Mouse (Mus musculus) right cerebral cortex, postnatal 36 days (tissue): ENCODE results near the gene Mfsd2a.
"Not testable (repeated sequence)": the region's sequence is repeated elsewhere in the genome, so short reads cannot be mapped to it uniquely, and the experiment has no call there.

Experiments used
- DNase-seq, 2 experiments: peaks; one replicate each; pipeline ENCODE4 v3.0.0; 2022; ENCODE audit warnings: low spot score in 2 of 2, mixed read lengths in 1 of 2

The Mfsd2a gene

GRCm38 (mm10) chr4:122961100-122961567 lies at the start of gene Mfsd2a:
Mfsd2a (minus strand) TSS chr4:122961188.
- peak; percentile 55 to 59 for DNase-seq

GRCm38 (mm10) chr4:123005054-123005966 lies 44.3 kb upstream of the Mfsd2a start:
- DNase-seq, result peak; percentile 80 to 90

- no peak for DNase-seq
Measured at GRCm38 (mm10) chr4:123000617-123001342, 39.8 kb upstream of the Mfsd2a start.

DNA sequence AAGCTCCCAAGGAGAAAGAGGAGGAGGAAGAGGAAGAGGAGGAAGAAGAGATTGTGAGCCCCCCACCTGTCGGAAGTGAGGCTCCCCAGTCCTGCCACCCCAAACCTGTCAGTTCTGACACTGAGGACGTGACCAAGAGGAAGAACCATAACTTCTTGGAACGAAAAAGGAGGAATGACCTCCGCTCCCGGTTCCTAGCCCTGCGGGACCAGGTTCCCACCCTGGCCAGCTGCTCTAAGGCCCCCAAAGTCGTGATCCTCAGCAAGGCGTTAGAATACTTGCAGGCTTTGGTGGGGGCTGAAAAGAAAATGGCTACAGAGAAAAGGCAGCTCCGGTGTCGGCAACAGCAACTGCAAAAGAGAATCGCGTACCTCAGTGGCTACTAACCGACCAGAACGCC lies 39.1 kb upstream of the Mfsd2a start:
- DNase-seq, result no peak

DNA sequence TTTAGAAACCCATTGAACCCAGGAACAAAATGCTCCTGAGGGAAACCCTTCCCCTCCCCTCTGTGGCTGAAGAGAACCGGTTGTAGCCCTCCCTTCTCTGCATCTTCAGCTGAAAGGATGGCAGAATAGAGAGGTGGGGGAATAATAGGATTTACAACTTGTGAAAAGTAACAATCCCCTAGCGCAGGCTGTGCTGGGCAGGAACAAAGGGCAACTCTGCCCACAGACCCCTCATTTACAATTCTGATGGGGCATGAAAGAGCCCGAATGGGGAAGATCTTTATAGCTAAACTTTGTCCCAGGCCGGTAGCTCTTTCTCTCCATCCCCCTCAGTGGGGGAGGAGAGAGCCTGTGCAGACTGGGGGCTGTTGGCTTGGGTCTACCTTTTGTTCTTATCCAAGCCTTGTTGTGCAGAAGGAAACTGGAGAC lies 38.3 kb upstream of the Mfsd2a start:
- DNase-seq, result no peak

DNA sequence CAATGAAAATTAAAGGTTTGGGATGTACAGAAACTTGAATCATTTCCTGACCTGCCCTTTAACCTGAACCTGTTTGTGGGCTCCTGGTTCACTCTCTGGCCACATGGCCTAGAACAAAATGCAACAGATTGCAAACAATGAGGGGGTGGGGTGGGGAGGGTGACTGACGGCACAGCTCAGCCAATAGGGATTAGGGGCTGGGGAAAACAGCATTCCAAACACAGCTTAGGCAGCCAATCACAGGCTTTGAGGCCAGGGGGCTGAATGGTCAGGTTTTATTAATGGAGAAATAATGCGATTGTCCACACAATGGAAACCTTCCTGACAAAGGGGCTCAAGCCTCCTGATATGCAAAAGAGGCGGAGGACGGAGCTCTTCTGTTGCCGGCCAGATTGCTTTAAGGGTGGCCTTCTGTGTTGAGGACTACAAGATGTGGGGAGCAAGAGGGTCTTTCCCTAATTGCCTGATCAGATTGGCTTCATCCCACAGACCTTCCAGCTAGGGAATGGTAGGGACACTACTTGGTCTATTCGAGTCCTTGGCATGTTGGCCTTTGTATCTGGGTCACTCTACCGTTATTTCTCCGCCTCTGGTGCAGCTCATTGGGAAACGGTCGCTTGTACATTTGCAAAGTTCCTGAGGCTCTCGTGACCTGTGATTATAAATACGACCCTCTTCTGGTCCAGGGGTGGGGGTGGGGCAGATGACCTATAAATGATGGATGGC lies 37.7 kb upstream of the Mfsd2a start:
- no peak for DNase-seq

DNA sequence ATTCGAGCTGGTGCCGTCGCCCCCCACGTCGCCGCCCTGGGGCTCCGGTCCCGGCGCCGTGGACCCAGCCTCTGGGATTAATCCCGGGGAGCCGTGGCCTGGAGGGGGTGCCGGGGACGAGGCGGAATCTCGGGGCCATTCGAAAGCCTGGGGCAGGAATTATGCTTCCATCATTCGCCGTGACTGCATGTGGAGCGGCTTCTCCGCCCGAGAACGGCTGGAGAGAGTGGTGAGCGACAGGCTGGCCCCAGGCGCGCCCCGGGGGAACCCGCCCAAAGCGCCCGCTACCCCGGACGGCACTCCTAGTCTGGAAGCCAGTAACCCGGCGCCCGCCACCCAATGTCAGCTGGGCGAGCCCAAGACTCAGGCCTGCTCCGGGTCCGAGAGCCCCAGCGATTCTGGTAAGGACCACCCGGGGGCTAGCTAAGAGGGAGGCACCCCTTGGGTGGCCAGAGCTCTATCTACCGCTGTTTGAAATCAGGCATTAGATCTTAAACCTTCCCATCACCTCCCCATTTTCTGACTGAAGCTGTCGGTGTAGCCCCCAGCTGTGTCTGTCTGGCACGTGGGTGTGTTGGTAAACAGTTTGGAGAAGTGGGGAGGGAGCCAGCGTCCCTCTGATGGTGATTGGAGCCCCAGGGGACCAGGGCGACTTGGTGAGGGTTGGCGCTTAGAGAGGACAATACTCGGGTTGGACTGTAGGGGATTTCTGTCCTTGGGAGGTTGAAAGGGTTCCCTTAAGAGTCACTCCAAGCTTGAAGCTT lies 35.8 kb upstream of the Mfsd2a start:
- no peak for DNase-seq

GRCm38 (mm10) chr4:122996221-122996617 lies 35.2 kb upstream of the Mfsd2a start:
- DNase-seq, result no peak

DNA sequence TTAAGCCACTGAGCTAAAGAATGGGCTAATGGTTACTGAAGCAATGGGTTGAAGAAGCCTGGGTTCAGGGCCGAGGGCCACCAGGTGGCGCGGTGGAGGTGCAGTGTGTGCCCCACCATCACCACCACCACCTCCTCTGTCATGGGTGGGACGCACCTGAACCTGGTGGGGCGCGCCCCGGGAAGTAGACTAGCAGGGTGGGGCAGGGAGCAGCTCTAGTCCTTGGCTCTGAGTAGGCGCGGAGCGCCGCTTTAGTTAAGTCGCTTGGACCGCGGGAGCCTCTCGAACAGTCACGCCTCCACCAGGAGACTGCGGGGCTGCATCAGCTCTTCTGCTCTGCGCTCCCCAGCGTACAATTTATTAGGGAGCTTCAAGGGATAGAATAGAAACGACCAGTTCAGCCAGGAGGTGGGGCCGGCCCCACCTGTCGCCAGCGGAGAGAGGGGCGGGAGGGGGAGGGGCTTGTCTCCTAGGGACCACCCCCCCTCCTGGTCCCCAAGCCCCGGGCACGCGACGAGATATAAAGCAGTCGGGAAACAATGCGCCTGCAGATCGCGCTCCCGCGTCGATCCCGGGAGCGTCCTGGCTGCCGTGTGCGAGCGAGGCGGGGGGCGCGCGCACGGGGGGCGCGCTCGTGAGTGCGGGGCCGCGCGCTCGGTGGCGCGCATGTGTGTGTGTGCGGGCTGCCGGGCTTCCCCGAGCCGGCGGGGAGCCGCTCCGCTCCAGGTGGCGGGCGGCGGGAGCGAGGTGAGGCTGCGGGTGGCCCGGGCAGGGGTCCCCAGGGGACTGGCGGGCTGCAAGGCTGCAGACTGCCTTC lies 34.6 kb upstream of the Mfsd2a start, which contains the start of gene Mycl:
TSS of gene Mycl (plus strand) at position 249 of the 817 bp plus-strand sequence.
- DNase-seq, result peak; percentile 83 to 86

DNA sequence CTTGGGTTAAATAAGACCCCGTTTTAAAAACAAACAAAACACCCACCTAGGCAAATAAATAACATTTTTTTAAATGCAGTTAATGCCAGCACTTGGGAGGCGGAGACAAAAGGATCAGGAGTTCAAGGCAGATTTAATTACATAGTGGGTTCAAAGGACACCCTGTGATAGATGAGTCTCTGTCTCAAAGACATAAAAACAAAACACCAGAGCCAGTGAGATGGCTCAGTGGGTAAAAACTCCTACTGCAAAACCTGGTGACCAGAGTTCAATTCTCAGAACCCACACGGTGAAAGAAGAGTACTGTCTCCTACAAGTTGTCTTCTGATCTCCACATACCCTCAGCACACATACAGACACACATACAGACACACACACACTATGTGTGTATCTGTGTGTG lies 31.3 kb upstream of the Mfsd2a start:
- DNase-seq, result no peak

DNA sequence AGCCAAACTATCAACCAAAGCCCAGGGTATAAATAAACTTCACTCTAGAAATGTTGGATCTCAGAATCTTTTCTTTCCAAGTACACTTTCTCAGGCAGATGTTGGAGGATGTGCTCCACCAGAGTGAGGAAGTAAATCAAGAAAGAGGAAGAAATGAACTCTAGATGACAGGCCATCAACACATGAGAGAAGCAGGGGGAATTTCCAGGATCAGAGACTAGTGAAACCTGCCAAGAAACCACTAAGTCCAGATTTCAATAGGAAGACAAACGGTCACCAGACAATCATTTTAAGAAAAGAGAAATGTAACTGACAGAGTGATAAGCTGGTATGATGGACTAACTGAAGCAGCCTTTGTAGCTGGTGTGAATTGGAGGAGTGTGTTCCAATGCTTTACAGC lies 30.2 kb upstream of the Mfsd2a start:
- DNase-seq, result no peak

GRCm38 (mm10) chr4:122988004-122988403 lies 27.0 kb upstream of the Mfsd2a start:
- not testable (repeated sequence) for DNase-seq

GRCm38 (mm10) chr4:122987421-122987820 lies 26.4 kb upstream of the Mfsd2a start:
- DNase-seq, result no peak

GRCm38 (mm10) chr4:122985110-122985509 lies 24.1 kb upstream of the Mfsd2a start:
- DNase-seq, result peak; percentile 61 to 69

GRCm38 (mm10) chr4:122983486-122984261 lies 22.7 kb upstream of the Mfsd2a start:
- DNase-seq, result no peak

- DNase-seq, result no peak
Measured at GRCm38 (mm10) chr4:122982537-122982936, 21.5 kb upstream of the Mfsd2a start.

- DNase-seq, result no peak
Measured at GRCm38 (mm10) chr4:122981930-122982329, 20.9 kb upstream of the Mfsd2a start.

- DNase-seq, result no peak
Measured at GRCm38 (mm10) chr4:122981238-122981637, 20.2 kb upstream of the Mfsd2a start.

DNA sequence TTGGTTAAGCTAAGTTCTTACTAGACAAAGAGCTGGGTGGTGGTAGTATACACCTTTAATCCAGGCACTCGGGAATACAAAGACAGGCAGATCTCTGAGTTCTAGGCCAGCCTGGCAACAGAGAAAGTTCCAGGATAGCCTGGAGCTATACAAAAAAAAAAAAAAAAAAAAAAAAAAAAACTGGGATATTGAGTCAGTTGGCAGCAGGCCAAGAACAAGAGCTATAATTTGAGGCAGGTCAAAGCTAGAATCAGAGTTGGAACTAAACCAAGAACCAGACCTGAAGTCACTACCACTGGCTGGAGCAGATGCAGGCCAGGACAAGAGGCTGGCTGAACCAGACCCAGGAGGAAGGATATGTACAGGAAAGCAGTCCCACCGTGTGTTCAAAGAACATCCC lies 19.7 kb upstream of the Mfsd2a start:
- no peak for DNase-seq
